Mouse (Mus musculus) left cerebral cortex, adult 6 months (tissue): Measurements from ENCODE around the gene Med12. TPM values are rescaled to one million over a fixed set of nuclear protein-coding genes. Genes with fewer than 3 reads are reported as not detected.

Source experiments
- long read RNA-seq, 2 experiments: library from polyadenylated mRNA; unstranded; transcript quantifications; one replicate each; pipeline ENCODE4 v2.0.0; 2019 to 2020
- polyA plus RNA-seq: library from polyadenylated mRNA; unstranded; fragments of <200 nt; fragmentation: Nextera tagmentation; gene quantifications from 2 replicates; pipeline ENCODE4 v1.2.3, GENCODE M21; 2021

The Med12 gene
- polyA plus RNA-seq, result 2.8 and 3.1 TPM in 2 replicates
- long read RNA-seq, experiment 1, partial matches to known transcripts, result 1 of 3 reads
- long read RNA-seq, experiment 1, other reads (novel, unspliced or antisense), result 2 of 3 reads
- long read RNA-seq, experiment 2, partial matches to known transcripts, result 1 of 1 reads
- long read RNA-seq, experiment 2, other reads (novel, unspliced or antisense), result 0 of 1 reads

DNA sequence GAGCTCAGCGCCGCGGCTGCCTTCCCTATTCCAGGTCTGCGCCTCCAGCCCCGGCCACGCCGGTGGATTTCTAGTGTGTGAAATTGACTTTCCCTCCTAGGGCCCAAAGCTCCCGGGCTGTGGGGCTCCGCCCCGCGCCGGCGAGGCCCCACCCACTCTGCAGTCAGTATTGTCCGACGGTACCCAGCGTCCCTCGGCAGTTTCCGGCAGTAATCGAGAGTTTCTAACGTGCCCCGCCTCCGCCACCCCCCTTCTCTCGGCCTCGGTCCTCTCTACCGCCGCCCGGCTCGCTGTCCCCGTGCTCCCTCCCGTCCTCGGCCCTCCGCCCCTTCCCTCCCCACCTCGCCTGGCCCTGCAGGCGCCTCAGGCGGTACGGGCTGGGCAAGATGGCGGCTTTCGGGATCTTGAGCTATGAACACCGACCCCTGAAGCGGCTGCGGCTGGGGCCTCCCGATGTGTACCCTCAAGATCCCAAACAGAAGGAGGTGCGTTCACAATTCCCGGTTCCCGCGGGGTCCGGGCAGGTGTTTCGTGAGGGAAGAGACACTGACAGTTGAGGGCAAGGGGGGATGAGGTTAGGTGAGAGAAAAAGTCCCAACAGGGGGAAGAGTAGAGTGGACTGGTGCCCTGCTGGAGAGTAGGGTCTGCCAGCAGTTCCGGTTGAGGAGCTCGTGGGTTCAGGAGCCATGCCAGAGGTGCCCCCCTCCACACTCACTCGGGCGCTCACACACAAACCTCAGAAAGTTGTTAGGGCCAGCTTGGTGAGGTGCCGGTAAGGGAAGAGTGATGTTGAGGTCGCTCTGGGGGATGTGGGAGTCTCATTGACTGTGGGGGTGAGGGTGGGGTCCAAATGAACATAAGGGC lies at the start of gene Med12:
Gene Med12 (plus strand): TSS at position 156 of the 864 bp plus-strand sequence.

DNA sequence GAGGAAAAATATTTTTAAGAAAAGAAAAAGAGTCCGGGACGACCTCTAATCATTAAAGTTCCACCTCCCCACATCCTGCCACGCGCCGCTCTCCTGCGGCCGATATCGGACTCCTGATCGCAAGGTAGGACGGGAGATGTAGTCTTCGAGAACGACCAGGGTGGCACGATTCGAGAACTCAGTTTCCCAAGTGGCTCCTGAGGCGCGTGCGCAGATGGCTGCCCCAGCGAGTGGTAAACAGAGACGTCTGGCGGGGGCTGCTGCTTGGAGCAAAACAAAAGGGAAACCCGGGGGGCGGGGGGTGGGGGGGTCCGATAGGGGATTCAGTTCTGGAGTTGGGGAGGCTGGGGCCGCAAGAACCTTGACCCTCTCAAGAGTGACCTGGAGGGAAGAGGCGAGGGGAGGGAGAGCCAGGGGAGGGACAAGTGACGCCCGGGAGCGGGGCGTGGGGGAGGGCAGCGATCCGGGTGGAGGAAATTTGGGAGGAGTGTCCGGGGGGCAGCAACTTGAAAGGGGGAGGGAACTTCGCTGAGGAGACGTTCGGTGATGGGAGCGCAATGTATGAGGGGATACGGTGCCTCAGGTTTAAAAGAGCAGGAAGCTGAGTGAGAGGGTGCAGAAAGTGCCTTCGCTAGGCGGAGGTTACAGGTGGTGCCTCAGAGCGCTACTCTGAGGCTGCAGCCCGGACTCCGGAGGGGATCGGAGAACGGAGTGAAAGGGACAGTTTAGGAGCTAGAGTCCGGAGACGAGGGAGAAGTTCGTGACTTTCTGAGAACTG lies 19.7 kb upstream of the Med12 start, which contains the start of gene Foxo4:
Gene Foxo4 (plus strand): TSS at position 577 of the 778 bp plus-strand sequence.

DNA sequence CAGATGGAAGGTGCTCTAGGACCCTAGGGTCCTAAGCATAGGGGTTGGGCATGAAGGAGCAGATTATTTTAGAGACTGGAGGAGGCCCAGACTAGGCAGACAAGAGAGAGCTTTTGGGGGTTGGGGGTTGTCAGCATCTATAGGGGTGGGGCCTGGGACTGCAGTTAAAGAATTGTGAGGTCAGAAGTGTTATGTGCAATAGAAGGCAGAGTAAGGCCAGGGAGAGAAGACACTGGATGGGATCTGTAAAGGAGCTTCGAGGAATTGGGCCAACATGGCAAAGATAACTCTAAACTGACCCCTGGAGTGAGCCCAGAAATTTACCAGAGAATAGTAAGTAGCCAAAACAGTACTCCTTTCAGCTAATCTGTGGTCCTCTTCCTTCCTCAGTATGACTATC lies 9.9 kb upstream of the Med12 start, which contains the start of gene Gm614:
Gene Gm614 (minus strand): TSS at position 101 of the 400 bp plus-strand sequence.

DNA sequence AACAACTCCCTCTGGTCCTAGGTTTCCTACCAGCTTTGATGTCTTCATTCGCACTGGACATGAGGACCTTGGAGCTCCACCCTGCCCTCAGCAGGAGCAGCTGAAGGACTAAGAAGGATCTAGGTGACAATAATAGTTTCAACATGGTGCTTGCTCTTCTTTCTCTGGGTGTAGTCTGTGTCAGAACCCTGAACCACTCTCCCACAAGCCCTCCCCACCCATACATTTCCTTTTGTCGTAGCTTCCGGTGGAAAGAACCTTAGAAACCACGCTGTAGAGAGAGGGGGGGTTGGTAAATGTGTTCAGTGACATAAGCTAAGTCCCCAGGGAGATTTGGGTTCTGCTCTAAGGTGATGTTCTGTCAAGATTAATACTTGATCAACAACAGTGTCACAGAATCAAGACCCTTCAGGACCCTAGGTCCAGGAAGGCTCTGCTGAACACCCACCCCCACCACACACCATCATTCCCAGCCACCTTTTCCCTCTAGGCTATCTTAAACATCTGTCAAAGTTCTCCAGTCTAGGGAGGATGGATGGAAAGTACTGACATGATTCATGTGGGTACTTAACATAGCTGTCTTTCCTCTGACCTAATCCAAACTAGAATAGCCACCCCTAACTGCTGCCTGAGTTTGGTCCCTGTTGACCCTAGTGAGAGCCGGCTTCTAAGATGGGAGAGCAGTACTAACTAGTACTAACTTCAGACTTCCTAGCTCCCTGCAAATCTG lies 5.6 kb upstream of the Med12 start, which contains the start of gene Il2rg:
Gene Il2rg (minus strand): TSS at position 231 of the 730 bp plus-strand sequence.

DNA sequence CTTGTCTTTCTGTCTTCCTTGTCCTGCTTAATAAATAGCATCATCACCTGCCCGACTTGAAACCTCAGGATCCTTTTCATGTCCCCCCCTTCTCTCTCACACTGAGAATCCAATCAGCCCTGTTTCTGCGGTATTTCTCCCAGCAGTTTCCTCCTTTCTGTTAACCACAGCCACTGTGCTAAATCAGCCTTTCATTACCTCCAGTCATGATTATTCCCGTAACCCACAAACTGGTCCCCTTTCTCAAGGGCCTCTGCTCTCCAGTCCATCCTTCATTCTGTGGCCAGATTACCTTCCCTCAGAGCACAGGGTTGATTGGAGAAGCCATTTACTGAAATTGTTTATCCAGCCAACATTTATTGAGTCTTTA lies 5.1 kb upstream of the Med12 start, which contains the start of gene Gm20489:
Gene Gm20489 (minus strand): TSS at position 269 of the 370 bp plus-strand sequence.

DNA sequence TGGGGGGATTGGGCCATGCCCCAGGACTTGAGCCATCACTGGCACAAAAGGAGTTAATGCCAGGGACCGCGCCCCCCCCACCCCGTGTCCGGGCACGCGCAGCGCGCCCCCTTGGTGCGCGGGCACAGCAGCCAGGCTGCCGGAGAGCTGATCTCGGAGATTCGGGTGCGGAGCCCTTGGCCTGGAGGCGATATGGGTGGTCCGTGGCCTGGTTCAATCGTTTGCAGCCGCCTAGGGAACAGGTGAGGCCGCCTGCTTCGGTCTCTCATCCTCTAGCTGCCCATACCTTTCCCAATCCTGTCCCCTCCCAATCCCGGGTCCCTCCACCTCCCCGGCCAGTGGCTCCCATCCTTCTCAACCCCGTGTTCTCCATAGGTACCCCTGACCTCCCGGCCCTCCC lies 25.2 kb downstream of the Med12 start, which contains the start of gene Nlgn3:
Gene Nlgn3 (plus strand): TSS at position 114 of the 400 bp plus-strand sequence.

Other genes with a start within 250 kb of the Med12 start
- gene Tex11, start 214.4 kb upstream of the Med12 start, polyA plus RNA-seq, result 0.10 and 0.11 TPM in 2 replicates
- 8.1 and 10.4 TPM in 2 replicates for gene Slc7a3, start 188.0 kb upstream of the Med12 start, polyA plus RNA-seq
- 33.6 and 36.7 TPM in 2 replicates for gene Snx12, start 51.5 kb upstream of the Med12 start, polyA plus RNA-seq
- 0.30 and 0.69 TPM in 2 replicates for gene Foxo4, start 19.5 kb upstream of the Med12 start, polyA plus RNA-seq
- gene Gm614, start 10.0 kb upstream of the Med12 start, polyA plus RNA-seq, result not detected in 2 replicates
- gene Il2rg, start 5.8 kb upstream of the Med12 start, polyA plus RNA-seq, result 1.4 and 1.5 TPM in 2 replicates
- not detected in 2 replicates for gene Gm20489, start 5.0 kb upstream of the Med12 start, polyA plus RNA-seq
- gene Nlgn3, start 25.1 kb downstream of the Med12 start, polyA plus RNA-seq, result 76.6 and 95.6 TPM in 2 replicates
- gene Gjb1, start 102.3 kb downstream of the Med12 start, polyA plus RNA-seq, result 20.8 and 25.4 TPM in 2 replicates
- gene Zmym3, start 146.8 kb downstream of the Med12 start, polyA plus RNA-seq, result 18.6 and 26.8 TPM in 2 replicates
- 71.9 and 81.3 TPM in 2 replicates for gene Nono, start 155.3 kb downstream of the Med12 start, polyA plus RNA-seq
- gene Itgb1bp2, start 175.1 kb downstream of the Med12 start, polyA plus RNA-seq, result not detected in 2 replicates